ENCODE assay signal across 10 mouse cellular contexts in the genomic region with DNA sequence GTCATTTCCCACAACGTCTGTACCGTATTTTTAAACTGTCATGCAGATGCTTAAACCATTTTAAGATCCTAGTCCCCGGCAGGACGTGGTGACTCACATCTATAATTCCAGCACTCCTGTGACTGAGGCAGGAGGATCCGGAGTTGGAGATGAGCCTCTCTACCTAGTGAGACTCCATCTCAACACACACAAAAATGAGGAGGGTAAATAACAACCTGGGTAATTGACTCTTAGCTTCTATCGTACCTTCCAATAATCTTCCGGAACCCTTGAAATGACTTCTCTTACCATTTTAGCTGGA. TPM values are rescaled to one million over a fixed set of nuclear protein-coding genes. Genes with fewer than 3 reads are reported as not detected.
A peak's percentile ranks its signal among the peaks of the same experiment; 100 is the strongest.
DNase-seq lines count a peak whose midpoint lies in the region; ATAC-seq lines count a peak whose summit lies in the region.
"Had no signal": no experiment of that assay in that cellular context is flagged by ENCODE, and none has a peak within 500 bp of the region (broad histone marks: within the 10 kb centered on the region; RNA-seq: fewer than 3 reads in every experiment).

No protein-coding gene starts in this region.

- WGBS in lung, embryonic 15.5 days, result 11% methylated on average over 7 of the region's 7 CpGs
- 12% methylated on average over 7 of the region's 7 CpGs for WGBS in embryonic facial prominence, embryonic 15.5 days
- WGBS in intestine, embryonic 15.5 days, result 9% methylated on average over 7 of the region's 7 CpGs
- 5% methylated on average over 7 of the region's 7 CpGs for WGBS in neural tube, embryonic 13.5 days

- H3K4me3 ChIP-seq in lung, embryonic 15.5 days, result peak overlapping the region; percentile 87
- H3K4me3 ChIP-seq in embryonic facial prominence, embryonic 15.5 days (replicated peaks), result peak overlapping the region; percentile 86
- peak overlapping the region; percentile 95 for H3K4me3 ChIP-seq in intestine, embryonic 15.5 days (replicated peaks)
- peak overlapping the region; percentile 87 for H3K4me3 ChIP-seq in neural tube, embryonic 13.5 days

- H3K36me3 ChIP-seq in lung, embryonic 15.5 days, result no peaks in the 10 kb centered on the region
- H3K36me3 ChIP-seq in embryonic facial prominence, embryonic 15.5 days, result no peaks in the 10 kb centered on the region
- no peaks in the 10 kb centered on the region for H3K36me3 ChIP-seq in intestine, embryonic 15.5 days
- H3K36me3 ChIP-seq in neural tube, embryonic 13.5 days, result no peaks in the 10 kb centered on the region

- no peaks in the 10 kb centered on the region for H3K9me3 ChIP-seq in lung, embryonic 15.5 days
- no peaks in the 10 kb centered on the region for H3K9me3 ChIP-seq in embryonic facial prominence, embryonic 15.5 days (replicated peaks)
- no peaks in the 10 kb centered on the region for H3K9me3 ChIP-seq in intestine, embryonic 15.5 days
- H3K9me3 ChIP-seq in neural tube, embryonic 13.5 days, result no peaks in the 10 kb centered on the region

- no peak for ATAC-seq in lung, embryonic 15.5 days (ENCODE audit: borderline replicate concordance, extremely low read depth, low FRiP score, low TSS enrichment)
- ATAC-seq in embryonic facial prominence, embryonic 15.5 days (ENCODE audit: insufficient number of reproducible peaks, low FRiP score, low TSS enrichment, low read depth), result no peak; the same call in 1 of the 2 replicates
- ATAC-seq in intestine, embryonic 15.5 days, result no peak; the same call in 1 of the 2 replicates
- peak; percentile 49 for ATAC-seq in neural tube, embryonic 13.5 days (ENCODE audit: low read depth)
- ATAC-seq in erythroid progenitor cell, adult 5-6 weeks (replicated peaks; ENCODE audit: low FRiP score, poor library complexity, severe bottlenecking), result no peak

- H3K27me3 ChIP-seq in lung, embryonic 15.5 days, result no peaks in the 10 kb centered on the region
- no peaks in the 10 kb centered on the region for H3K27me3 ChIP-seq in embryonic facial prominence, embryonic 15.5 days
- H3K27me3 ChIP-seq in intestine, embryonic 15.5 days (replicated peaks), result no peaks in the 10 kb centered on the region
- no peaks in the 10 kb centered on the region for H3K27me3 ChIP-seq in neural tube, embryonic 13.5 days

- peak overlapping the region; percentile 90 for H3K4me2 ChIP-seq in lung, embryonic 15.5 days
- H3K4me2 ChIP-seq in embryonic facial prominence, embryonic 15.5 days (replicated peaks), result peak overlapping the region; percentile 84
- H3K4me2 ChIP-seq in intestine, embryonic 15.5 days (replicated peaks), result peak overlapping the region; percentile 75
- H3K4me2 ChIP-seq in neural tube, embryonic 13.5 days, result peak overlapping the region; percentile 65

- H3K9ac ChIP-seq in lung, embryonic 15.5 days, result peak overlapping the region; percentile 78
- H3K9ac ChIP-seq in embryonic facial prominence, embryonic 15.5 days, result peak overlapping the region; percentile 80
- H3K9ac ChIP-seq in intestine, embryonic 15.5 days, result peak overlapping the region; percentile 93
- H3K9ac ChIP-seq in neural tube, embryonic 13.5 days, result peak overlapping the region; percentile 96

- no peak for DNase-seq in lung, postnatal 4 days
- DNase-seq in urinary bladder, postnatal 4 days (ENCODE audit: low spot score in 2 of 2), result no peak
- DNase-seq in frontal cortex, postnatal 36 days (ENCODE audit: low spot score in 2 of 2), result no peak

- no peaks in the 10 kb centered on the region for H3K4me1 ChIP-seq in lung, embryonic 15.5 days
- H3K4me1 ChIP-seq in embryonic facial prominence, embryonic 15.5 days, result no peaks in the 10 kb centered on the region
- no peaks in the 10 kb centered on the region for H3K4me1 ChIP-seq in intestine, embryonic 15.5 days (replicated peaks)
- peaks cover 15% of the 10 kb centered on the region for H3K4me1 ChIP-seq in neural tube, embryonic 13.5 days (replicated peaks)

- H3K27ac ChIP-seq in lung, embryonic 15.5 days, result 0 out of 2 replicates have a peak overlapping the region, but pooled peaks have one; percentile 95
- peak overlapping the region; percentile 93 for H3K27ac ChIP-seq in embryonic facial prominence, embryonic 15.5 days (replicated peaks)
- H3K27ac ChIP-seq in intestine, embryonic 15.5 days, result peak overlapping the region; percentile 98
- H3K27ac ChIP-seq in neural tube, embryonic 13.5 days (replicated peaks), result peak overlapping the region; percentile 99

RNA-seq across cellular contexts. Expression of gene Dennd5b, which starts 0.4 kb away (rescaled TPM):
- polyA plus RNA-seq in lung, embryonic 15.5 days (2015; fragmentation: Nextera tagmentation; extraction: Ambion mirVana), result 5.5 and 5.8 TPM in 2 replicates
- 5.5 and 5.6 TPM in 2 replicates for polyA plus RNA-seq in embryonic facial prominence, embryonic 15.5 days (2015; fragmentation: Nextera tagmentation; extraction: Ambion mirVana)
- polyA plus RNA-seq in intestine, embryonic 15.5 days (2015; fragmentation: Nextera tagmentation; extraction: Ambion mirVana), result 9.0 and 9.7 TPM in 2 replicates
- 14.3 and 14.7 TPM in 2 replicates for polyA plus RNA-seq in neural tube, embryonic 13.5 days (2015; fragmentation: Nextera tagmentation; extraction: Ambion mirVana)
- 2.5 and 3.6 TPM in 2 replicates for total RNA-seq in erythroid progenitor cell, adult 5-6 weeks (2015; ENCODE audit: low replicate concordance)
- 0.91 and 6.2 TPM in 2 replicates for total RNA-seq in erythroid progenitor cell, adult 5-6 weeks (2017; ENCODE audit: low replicate concordance)

RNA-seq across cellular contexts. Expression of gene Gm10203, which starts 28.1 kb away (rescaled TPM):
- polyA plus RNA-seq in lung, embryonic 15.5 days (2015; fragmentation: Nextera tagmentation; extraction: Ambion mirVana), result not detected in 2 replicates
- polyA plus RNA-seq in embryonic facial prominence, embryonic 15.5 days (2015; fragmentation: Nextera tagmentation; extraction: Ambion mirVana), result not detected in 2 replicates
- not detected in 2 replicates for polyA plus RNA-seq in intestine, embryonic 15.5 days (2015; fragmentation: Nextera tagmentation; extraction: Ambion mirVana)
- not detected in 2 replicates for polyA plus RNA-seq in neural tube, embryonic 13.5 days (2015; fragmentation: Nextera tagmentation; extraction: Ambion mirVana)
- not detected in 2 replicates for total RNA-seq in erythroid progenitor cell, adult 5-6 weeks (2015; ENCODE audit: low replicate concordance)
- not detected in 2 replicates for total RNA-seq in erythroid progenitor cell, adult 5-6 weeks (2017; ENCODE audit: low replicate concordance)
- total RNA-seq: adrenal gland, postnatal 36 days; left cerebral cortex, postnatal 25 days had no signal

RNA-seq across cellular contexts. Expression of gene Etfbkmt, which starts 37.8 kb away (rescaled TPM):
- 14.6 and 16.2 TPM in 2 replicates for polyA plus RNA-seq in lung, embryonic 15.5 days (2015; fragmentation: Nextera tagmentation; extraction: Ambion mirVana)
- polyA plus RNA-seq in embryonic facial prominence, embryonic 15.5 days (2015; fragmentation: Nextera tagmentation; extraction: Ambion mirVana), result 13.0 and 15.4 TPM in 2 replicates
- polyA plus RNA-seq in intestine, embryonic 15.5 days (2015; fragmentation: Nextera tagmentation; extraction: Ambion mirVana), result 17.0 and 17.6 TPM in 2 replicates
- polyA plus RNA-seq in neural tube, embryonic 13.5 days (2015; fragmentation: Nextera tagmentation; extraction: Ambion mirVana), result 6.4 and 6.6 TPM in 2 replicates
- 4.6 and 9.4 TPM in 2 replicates for total RNA-seq in erythroid progenitor cell, adult 5-6 weeks (2015; ENCODE audit: low replicate concordance)
- 4.5 and 6.0 TPM in 2 replicates for total RNA-seq in erythroid progenitor cell, adult 5-6 weeks (2017; ENCODE audit: low replicate concordance)
